Mouse (Mus musculus) 416B (cell line): ENCODE measurements around the gene Reg4.

Experiments
- DNase-seq: peaks from one replicate; pipeline ENCODE4 v3.0.0; 2011; ENCODE audit warnings: low read depth

Reg4 gene

DNA sequence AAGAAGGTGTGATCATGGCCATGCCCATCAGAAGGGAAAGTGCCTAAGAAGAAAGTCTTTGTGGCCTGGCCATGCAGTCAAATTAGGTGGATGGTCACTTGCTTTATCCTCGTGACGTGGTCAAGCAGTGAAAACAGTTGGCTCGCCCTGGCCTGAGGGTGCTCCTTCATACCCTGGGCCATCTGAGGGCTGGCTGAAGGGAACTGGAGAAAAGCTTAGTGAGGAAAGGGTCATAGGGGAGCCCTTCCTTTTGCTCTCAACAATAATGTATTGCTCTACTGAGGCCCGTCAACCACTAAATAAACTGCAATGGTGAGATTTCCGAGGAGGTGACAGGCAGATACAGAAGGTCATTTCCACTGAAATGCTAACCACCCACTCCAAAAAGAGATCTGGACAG is 15.3 kb downstream of the Reg4 start:
- no peak for DNase-seq

DNA sequence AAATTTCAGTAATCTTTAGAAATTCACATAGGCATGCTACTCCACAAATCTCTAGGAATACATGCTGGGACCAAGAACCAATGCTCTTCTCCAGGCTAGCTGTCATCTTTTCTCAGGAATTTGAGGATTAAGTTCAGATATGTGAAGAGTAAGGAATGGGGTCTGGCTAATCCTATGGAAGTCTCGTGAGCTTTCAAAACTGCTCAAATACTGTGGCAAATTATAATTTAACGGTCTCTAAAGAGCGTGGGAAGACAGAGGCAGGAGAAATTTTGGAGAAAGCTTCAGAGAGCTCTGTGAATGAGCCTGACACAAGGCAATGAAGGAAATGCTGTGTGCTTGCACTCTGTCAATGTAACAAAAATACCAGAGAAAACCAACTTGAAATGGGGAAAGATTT is 16.2 kb downstream of the Reg4 start:
- DNase-seq = no peak

DNA sequence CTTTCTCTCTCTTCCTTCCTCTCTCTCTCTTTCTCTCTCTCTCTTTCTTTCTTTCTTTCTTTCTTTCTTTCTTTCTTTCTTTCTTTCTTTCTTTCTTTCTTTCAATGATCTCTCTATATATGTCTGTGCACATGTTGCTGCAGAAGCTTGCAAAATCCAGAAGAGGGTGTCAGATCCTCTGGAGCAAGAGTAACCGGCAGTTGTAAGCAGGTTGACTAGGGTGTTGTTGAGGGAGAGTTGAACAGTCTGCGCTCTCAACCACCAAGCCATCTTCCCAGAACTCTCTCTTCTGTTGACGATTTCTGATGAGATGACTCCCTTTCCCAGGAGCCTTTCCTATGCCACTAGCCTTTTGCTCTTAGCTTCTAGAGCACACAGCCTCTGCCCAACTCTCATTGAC is 20.1 kb downstream of the Reg4 start:
- DNase-seq = no peak

DNA sequence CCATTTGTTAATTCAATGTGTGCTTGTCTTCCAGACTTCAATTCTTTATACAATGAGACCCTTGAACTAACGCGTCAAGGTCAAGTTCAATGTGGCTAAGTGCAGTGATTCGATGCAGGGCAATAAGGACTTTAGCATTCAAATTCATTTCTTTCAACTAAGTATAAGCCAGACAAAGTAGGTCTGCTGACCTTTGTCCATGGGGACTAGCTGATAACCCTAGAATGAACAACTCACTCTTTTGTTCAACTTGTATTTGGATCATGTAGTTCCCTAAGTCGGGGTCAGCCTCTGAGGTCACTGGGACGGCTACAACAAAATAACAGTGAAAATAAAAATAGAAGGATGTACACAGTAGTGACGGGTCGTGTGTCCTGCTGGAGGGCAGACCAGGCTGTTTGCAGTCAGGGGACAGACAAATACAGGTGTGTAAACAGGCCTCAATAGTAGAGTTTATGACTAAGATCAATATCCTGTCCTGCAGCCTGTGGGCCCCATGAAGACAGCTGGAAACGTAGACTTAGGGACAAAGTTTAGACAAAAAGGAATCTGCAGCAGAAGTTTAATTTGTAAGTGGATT is 20.6 kb downstream of the Reg4 start:
- DNase-seq = no peak

DNA sequence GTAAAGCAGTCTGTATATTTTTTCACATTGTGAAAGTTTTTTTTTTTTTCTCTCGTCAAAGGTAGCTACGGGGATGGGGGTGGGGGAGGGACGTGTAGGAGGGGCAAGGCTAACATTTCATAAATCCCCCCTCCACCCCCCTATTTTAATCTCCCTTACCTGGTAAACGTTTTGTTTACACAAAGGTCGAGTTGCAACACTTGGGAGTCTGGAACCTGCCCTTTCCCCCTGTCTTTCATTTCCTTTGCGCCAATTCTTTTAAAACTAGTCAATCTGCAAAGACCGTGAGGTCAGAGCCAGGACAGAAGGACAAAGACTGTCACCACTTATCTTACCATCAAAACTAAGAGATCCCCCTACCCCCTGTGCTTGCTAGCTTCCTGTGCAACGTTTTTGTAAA is 23.9 kb downstream of the Reg4 start:
- DNase-seq = no peak

DNA sequence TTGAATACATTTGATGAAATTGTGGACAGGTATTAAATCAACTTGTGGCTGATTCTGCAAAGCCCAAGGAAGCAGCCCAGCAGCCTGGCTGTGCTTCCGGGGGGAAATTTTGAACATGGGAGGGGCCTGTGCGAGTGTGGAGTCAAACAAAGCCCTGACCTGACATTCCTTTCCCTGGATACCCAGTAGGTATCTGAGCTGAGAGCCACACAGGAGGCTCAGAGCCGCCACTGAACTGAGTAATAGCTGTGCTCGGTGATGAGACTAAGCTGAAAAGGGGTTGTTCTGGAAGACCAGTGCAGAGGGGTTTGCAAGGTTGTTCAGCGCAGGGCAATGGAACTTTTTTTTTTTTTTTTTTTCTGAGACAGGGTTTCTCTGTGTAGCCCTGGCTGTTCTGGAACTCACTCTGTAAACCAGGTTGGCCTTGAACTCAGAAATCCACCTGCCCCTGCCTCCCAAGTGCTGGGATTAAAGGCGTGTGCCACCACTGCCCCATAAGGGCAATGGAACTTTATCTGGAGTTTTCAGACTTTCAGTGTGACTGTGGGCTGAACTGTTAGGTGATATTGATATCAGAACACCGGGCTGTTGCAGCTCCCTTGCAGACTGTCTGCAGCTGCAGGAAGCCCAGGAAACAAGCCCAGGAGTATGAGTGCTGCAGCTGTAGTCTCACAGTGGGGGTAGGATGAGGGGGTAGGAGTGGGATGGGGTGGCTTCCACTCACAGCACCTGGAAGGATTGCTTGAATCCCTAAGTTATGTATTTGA is 25.2 kb downstream of the Reg4 start:
- no peak for DNase-seq

DNA sequence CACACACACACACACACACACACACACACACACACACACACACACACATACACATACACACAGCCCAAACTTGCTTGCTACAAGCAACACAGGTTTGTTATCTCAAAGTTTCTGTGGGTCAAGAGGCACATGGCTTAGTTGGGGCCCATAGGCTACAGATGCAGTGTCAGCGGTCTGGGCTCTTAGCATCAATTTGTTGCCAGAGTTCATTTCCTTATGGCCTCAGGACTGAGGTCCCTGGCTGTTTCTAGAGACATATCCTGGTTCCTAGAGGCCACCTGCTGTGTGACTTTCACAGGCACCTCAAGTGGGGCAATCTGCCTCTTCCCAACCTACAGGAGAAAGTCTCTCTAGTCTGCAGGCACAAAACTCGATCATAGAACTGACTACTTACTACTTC is 27.4 kb downstream of the Reg4 start:
- no peak for DNase-seq

DNA sequence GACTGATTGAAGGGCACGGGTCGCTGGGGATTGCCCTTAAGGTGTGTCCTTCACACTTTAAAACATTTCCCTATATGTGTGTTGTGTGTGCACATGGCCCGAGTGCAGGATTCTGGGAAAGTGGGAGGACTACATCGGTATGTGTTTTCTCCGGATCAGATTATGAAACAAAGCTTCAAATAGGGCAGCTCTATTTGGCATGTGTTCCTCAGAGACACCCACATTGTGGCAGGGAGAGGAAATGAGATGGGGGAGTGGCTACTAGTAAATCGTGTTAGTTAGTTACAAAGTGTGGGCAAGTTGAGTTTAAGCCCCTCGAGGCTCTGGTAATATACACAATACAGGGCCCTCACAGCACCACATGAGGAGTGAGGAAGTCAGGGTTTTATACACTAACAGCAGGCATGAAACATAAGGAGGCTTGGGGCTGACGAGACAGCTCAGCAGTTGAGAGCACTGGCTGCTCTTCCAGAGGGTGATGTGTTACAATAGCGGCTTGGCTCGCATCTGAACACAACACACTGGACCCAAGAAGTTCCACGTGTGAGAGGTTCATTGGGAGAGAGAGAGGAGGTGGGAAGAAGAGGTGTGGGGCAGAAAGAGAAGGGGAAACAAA is 28.0 kb downstream of the Reg4 start:
- no peak for DNase-seq

DNA sequence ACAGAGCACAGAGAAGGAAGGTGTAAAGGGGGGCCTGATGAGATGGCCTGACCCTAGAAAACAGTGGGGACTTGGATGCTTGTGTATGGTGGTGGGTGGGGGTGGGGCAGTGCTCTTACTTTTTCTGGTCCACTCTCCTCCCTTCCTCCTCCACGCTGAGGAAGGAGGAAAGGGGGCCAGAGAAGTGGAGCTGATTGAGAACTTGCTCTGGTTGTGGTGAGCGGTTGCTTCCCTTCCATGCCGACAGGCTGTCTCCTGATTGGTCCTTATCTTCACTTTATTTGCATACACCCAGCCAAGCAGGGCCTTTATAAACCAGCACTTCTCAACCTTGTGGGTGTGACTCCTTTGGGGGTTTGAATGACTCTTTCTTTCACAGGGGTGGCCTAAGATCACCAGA is 32.1 kb downstream of the Reg4 start:
- DNase-seq = peak; percentile 49

DNA sequence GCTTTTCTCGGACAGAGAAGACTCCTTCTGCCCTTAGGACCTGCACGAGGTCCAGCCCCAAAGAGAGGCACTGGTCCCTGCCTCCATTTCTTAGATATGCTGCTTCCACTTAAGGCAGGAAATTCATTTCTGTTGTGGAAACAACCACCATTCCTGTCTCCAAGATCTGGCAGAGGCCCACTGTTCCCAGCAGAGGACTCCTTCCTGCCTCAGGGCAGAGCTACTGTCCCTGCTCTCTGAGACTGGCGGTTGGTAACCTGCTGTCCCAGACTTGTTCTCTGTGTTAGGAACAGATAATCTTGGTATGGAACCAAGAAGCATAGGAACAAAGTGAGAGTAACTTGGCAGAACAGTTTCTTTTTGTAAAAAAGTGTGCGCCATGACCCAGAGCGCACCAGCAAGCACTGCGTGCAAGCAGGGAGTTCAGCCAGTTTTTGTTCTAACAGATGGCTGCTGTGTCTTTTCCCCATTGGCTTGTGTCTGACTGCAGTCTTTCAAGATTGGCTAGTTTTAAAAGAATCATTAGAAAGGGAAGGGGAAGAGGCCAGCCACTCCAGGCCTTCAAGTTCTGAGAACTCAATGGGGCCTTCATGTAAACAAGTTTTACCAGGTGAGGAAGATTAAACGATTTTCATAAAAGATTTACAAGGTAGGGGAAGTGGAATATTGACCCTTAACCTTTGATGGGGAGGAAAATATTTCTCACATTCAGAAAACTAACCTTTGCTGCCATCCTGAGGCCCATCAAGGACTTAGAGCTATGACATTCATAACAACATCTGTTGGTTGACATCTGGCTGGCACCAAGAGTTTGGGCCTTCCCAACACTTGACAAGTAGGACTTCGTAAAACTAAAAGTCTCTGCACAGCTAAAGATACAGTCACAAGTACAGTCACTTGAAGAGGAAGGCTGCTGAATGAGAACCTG is 33.0 kb downstream of the Reg4 start:
- DNase-seq = no peak

DNA sequence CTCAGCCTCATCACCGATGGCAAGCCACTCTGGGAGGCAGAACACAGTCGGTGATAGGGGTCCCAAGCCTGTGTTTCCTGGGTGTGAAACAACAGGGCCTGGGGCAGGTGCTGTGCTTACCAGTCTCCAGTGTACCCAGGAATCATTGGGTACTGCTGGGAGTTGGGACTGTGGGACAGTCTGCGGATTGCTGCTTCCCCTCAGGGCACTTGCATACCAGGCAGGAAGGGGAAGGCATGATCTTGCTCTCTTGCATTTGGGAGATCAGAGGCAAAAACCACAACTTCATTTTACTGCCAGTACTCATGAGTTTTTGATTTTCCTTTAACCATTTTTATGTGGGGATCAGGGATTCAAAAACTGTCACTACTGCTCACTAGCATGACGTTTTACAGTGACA is 36.8 kb downstream of the Reg4 start:
- DNase-seq = no peak

DNA sequence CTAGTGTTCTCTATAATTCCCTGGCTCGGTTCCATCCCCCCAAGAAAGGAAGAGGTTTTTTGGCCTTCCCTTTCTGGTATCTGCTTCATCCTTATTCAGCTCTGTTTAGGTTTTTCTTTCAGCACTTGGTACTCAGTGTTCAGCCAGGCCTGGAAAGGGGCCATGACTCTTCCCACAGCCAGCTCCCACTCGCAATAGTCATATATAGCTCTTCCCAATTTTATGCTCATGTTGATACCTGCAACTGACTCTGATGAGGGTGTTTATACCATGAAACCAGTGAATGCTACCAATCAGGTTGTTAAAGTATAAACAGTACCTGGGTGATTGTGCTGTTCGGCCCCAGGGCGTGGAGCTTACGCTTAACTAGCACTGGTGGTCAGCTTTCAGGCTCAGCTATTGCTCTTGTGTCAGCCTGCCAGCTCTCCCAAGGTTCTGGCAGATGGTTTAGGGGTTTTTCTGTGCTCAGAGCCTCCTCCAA is 37.4 kb downstream of the Reg4 start:
- no peak for DNase-seq

DNA sequence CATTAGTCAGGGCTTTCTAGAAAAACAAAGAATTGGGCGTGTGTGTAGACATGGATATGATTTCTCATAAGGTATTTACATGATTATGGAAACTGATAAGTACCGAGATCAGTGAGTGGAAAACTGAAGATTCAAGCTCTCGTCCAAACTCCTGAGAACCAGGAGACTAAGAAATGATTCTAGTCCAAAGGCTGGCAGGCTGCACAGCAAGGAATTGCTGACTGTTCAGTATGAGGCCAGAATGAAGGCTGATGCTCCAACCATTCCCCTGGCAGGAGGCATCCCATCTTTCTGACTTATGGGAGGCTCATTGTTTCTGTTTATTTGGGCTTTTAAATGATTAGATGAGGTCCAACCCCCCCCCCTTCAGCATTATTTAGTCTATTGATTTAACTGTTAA is 38.6 kb downstream of the Reg4 start:
- DNase-seq = no peak

DNA sequence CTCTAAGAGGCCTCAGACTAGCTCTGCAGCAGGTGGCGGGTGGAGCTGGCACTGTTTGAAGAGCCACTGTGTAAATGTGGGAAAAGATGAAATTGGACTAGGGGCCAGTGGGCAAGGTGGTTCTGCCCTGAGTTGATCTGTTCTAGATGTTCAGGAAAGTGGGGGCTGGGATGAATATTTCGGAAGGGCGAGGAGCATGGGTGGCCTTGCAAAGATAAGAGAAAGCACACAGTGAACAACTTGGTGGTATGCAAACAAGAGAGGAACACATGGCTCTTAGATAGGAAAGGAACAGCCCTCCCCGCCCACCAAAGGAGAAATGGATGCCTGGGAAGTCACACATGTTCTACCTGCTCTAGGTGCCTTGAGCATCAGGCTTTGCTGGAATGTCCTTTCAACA is 39.5 kb downstream of the Reg4 start:
- DNase-seq = no peak

DNA sequence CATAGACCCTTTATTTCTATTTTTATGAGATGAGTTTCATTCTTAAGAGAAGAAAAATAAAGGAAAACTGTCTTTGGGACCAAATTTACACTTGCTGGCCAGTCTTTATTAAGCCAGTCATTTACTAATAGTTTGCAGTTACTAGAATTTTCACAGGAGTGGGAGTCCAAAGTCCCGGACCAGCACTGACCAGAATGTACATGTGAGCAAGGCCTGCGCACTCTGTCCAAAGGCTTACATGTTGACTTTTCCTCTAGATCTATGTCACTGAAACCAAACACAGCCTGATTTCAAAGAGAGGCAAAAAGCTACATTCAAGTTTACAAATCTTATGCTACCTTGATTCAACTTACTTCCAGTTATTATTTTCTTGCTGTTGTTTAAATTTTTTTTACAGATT is 40.2 kb downstream of the Reg4 start:
- no peak for DNase-seq

DNA sequence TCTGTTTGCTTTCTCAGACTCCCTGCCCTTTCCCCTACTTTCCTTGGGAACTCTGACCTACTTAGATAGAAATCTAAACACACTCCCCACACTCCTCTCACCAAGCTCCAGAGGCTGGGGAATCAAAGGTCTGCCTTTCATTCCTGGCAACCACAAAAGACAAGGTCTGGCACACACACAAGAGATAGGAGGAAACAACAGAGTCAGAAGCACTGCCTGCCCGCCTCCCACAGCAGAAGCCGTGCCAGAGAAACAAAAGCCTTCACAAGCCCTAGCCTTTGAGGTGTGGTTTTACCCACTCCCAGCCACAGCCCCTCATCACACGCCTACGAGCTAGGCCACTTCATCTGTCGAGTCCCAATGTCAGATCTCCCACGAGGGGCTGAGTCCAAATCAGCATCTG is 45.3 kb downstream of the Reg4 start:
- no peak for DNase-seq

DNA sequence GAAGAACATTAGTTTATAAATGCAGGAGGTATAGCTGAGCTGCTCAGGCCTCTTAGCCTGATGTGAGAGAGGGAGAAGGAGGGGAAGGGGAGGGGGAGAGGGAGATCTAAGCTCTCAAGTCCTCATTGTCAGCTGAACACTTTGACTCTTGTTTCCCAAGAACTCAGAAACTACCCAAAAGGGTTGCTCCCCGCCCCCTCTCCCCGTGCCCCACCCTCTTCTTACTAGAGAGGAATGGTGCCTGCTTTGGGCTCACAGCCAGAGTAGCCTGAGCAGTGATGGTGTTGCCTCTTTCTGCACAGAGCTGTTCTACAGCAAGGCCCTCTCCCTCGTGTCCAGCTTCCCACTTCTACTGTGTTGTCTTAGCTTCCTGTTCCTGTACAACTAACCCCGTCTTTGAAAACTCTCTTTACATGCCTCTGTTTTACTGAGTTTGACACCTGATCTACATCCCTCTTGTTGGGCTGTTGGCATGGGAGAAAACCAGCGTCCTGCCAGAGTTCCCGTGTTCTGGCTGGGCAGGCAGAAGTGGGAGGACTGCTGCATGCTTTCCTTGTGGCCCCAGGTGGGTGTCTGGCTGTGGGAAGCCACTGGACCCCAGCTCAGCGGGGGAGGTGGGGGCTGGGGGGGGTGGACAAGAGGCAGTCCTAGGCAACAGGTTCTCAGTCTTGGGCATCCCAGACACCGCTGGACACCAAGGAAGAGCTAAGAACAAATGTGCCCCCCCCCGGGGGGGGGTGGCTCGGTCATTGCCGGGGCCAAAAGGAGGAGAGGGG is 51.9 kb downstream of the Reg4 start:
- DNase-seq = no peak

DNA sequence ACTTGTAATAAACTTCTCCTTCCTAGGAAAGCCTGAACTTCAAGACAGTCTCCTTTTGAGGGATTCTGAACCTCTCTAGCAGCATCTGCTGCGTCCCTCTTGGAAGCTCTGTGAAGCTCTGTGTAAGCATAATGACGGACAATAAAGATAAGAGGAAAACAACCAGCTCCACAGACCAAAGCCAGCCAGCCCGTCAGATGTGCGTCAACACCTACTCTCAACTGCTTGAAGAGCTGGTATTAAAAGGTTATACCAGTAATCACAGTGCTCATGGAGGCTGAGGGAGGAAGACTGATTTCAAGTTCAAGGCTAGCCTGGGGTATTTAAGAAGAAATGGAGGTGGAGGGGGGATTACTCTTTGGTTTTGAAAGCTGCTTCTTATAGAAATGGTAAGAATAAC is 57.7 kb downstream of the Reg4 start:
- no peak for DNase-seq

DNA sequence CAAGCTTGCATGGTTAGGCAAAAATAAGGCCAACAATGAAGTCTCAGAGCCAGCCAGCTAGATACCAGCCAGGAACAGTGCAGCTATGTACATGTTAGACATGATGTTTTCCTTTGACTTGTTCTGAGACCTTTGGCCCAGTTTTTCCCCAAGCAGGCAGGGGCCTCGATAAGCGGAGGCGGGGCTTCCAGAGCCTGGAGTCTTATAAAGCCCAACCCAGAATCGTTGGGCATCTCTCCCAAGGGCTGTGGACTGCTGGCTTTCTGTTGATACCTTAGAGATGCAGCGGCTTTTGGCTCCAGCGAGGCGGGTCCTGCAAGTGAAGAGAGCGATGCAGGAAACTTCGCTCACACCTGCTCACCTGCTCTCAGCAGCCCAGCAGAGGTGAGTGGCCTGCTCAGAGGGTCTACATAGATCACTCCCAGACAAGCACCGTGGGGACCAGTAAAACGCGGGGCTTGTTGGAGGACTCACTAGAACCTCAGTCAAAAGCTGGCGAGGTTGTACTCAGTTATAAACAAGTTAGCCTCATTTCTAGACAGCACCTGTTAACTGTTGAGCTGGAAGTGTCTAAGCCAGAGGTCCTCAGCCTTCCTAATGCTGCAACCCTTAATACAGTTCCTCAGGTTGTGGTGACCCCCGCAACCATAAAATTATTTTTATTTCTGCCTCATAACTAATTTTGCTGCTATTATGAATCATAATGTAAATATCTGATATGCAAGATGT is 58.4 kb downstream of the Reg4 start, which contains the start of gene Hmgcs2:
Gene Hmgcs2 (plus strand): TSS at position 232 of the 729 bp plus-strand sequence.
- DNase-seq = no peak

DNA sequence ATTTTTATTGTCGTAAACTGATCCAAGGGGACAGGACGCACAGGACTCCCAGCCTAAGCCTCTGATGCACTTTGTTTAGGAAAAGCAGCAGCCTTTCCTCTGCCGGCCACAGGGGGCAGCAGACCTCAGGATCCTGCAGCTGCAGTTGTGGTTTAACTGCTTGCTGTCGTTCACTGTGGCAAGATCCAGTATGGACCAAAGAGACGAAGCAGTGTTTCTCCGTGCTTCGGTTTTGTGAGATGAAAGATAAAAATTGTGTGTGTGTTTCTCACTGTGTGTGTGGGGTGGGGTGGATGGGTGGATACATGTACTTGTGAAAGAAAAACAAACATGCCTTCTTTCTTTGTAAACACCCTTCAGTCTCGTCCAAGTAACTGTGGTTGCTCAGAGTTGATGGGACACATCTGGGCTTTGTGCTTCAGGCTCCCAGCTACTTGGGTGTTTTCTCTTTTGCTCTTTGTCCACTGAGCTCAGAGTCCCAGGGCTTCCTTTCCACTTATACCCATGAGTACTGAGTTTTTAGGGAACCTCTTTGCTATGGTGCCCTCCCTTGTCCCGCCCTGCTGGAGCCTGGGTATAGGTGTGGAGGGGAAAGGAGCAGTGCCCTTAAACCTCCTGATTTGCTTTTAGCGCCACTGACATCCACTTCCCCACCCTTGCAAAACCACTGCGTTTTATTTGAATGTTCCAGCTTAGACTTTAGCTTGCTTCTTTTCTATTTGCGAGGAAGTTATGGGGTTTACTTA is 59.1 kb downstream of the Reg4 start:
- DNase-seq = peak; percentile 77
